Mouse (Mus musculus) liver, embryonic 16.5 days (tissue): ENCODE results near the gene Hist1h2an. TPM values are rescaled to one million over a fixed set of nuclear protein-coding genes. Genes with fewer than 3 reads are reported as not detected.
"Not testable (repeated sequence)": the region's sequence is repeated elsewhere in the genome, so short reads cannot be mapped to it uniquely, and the experiment has no call there.

Source experiments
- ATAC-seq: fragments of 200-750 bp; cut with Nextera tagmentation; 2 replicates; pipeline ENCODE4 v1.8.0; 2017; ENCODE audit warnings: low read depth, mild to moderate bottlenecking, moderate number of reproducible peaks, moderate library complexity
- H3K27ac ChIP-seq: fragments of 300-500 bp; sonication (generic); 2 replicates; pipeline ENCODE4 v1.5.1; 2014; ENCODE audit warnings: mild to moderate bottlenecking, low read length
- H3K27me3 ChIP-seq: fragments of 300-500 bp; sonication (generic); 2 replicates; pipeline ENCODE4 v1.6.1; 2014; ENCODE audit warnings: low read depth, low read length, mixed read lengths; ENCODE audit not compliant: control insufficient read depth, insufficient read depth
- H3K36me3 ChIP-seq: fragments of 300-500 bp; sonication (generic); 2 replicates; pipeline ENCODE4 v1.6.1; 2014; ENCODE audit warnings: mild to moderate bottlenecking; ENCODE audit not compliant: control insufficient read depth, insufficient read depth
- H3K4me1 ChIP-seq: fragments of 300-500 bp; sonication (generic); 2 replicates; pipeline ENCODE4 v1.6.1; 2014; ENCODE audit warnings: low read depth, low read length, mixed read lengths; ENCODE audit not compliant: control insufficient read depth
- H3K4me2 ChIP-seq: fragments of 300-500 bp; sonication (generic); 2 replicates; pipeline ENCODE4 v1.6.1; 2014; ENCODE audit warnings: low read depth, low read length, mixed read lengths
- H3K4me3 ChIP-seq: fragments of 300-500 bp; sonication (generic); 2 replicates; pipeline ENCODE4 v1.5.1; 2014; ENCODE audit warnings: low read depth, mild to moderate bottlenecking, low read length
- H3K9ac ChIP-seq: fragments of 300-500 bp; sonication (generic); 2 replicates; pipeline ENCODE4 v1.6.1; 2014; ENCODE audit warnings: low read depth, low read length
- H3K9me3 ChIP-seq: fragments of 300-500 bp; sonication (generic); replicated peaks from 2 replicates; pipeline ENCODE4 v1.6.1; 2016; ENCODE audit warnings: low read length; ENCODE audit not compliant: control insufficient read depth
- WGBS: fragments of 180-500 bp; shearing (Covaris S2); extraction: QIAGEN DNeasy Blood & Tissue Kit; methylation state at CpG from one replicate; pipeline ENCODE4 v1.1.7; 2014; ENCODE audit not compliant: insufficient replicate concordance; 5-methylcytosine and 5-hydroxymethylcytosine counted together
- polyA plus RNA-seq: library from polyadenylated mRNA; unstranded; fragments of >200 nt; fragmentation: Nextera tagmentation; extraction: Ambion mirVana; gene quantifications from 2 replicates; pipeline ENCODE4 v1.2.1, GENCODE M21; 2015

Hist1h2an gene
- polyA plus RNA-seq, 1 experiment from 2014 or later = 10.1 TPM

DNA sequence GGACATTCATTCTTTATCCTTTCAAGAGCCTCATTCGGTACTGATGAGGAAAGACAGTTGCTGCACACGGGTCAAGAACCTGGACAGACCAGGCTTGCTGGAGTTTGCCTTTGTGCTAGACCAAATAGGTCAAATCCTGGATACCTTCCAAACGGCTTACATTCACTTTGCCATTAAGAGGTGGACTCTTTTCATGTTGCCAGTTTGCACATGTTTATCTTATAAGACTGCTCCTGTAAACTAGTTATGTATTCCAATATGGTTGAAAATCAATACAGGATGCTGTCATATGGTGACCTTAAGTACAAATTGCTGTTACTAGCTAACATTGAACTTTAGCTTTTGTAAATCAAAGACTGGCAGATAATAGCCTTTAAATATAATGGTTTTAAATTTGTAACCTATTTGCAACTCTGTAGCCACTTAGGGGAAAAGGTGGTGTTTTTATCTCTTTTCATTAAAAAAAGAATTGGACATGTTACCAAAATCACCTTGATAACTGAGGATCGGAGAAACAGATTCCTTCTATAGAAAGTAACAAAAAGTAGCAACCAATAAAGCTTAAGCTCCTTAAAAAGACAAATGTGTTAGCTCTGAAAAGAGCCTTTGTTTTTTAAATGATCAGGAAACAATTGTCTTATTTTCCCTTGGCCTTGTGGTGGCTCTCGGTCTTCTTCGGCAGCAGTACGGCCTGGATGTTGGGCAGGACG, 674 bp downstream of the Hist1h2an start:
- Histone ChIP-seq H3K36me3 (no peaks in the 10 kb centered on the region), H3K9ac (peak overlapping the region; percentile 81), H3K4me2 (peak overlapping the region; percentile 77), H3K27me3 (no peaks in the 10 kb centered on the region), H3K4me1 (peaks cover 30% of the 10 kb centered on the region), H3K9me3 (no peaks in the 10 kb centered on the region), H3K4me3 (peak overlapping the region; percentile 60), H3K27ac (peak overlapping the region; percentile 97)
- WGBS = 6% methylated on average over 8 of the region's 8 CpGs
- ATAC-seq = no peak

DNA sequence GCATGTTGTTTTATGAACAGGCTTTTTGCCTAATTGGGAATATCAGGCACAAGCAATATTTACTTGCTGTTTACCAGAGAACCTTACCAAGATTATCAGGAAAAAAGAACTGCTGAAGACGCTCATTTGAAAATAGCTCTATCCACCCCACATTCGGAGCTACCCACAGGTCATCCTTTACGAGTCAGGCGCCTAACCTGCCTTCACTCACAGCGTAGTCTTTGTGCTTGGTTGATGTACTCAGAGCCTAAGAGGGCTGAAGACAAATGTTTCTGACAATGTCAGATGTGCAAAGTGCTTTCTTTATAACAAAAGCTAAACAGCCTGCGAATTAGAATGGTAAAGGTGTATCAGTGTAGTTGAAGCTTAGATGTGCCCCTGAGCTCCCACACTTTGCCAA, 2.7 kb downstream of the Hist1h2an start:
- Histone ChIP-seq H3K9ac (peak overlapping the region; percentile 73), H3K27me3 (no peaks in the 10 kb centered on the region), H3K4me2 (peak overlapping the region; percentile 82), H3K9me3 (no peaks in the 10 kb centered on the region), H3K36me3 (no peaks in the 10 kb centered on the region), H3K4me3 (peak overlapping the region; percentile 62), H3K27ac (peak overlapping the region; percentile 99), H3K4me1 (peaks cover 29% of the 10 kb centered on the region)
- 54% methylated on average over 6 of the region's 6 CpGs for WGBS
- ATAC-seq = no peak

DNA sequence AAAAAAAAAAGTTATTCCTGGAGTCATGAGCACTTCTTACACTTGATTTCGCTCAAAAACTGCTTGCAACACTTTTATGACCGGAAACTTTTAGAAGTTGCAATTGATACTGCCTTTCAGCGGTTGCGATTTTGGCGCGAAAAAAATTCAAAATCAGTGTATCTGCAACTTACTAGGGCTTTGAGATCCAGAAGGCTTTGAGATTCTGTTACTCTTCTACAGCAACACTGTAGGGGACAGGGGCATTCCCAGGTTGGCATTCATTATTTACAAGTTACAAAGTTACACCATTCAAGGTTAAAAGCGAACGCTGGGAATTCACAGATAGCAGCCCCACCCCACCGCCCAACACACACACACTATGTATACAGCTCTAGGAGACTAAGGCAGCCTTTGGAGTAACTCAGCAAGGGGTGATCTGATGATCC, 3.3 kb downstream of the Hist1h2an start:
- no peaks in the 10 kb centered on the region for H3K27me3 ChIP-seq
- peak overlapping the region; percentile 99 for H3K27ac ChIP-seq
- peak overlapping the region; percentile 73 for H3K9ac ChIP-seq
- WGBS = 2% methylated on average over 9 of the region's 9 CpGs
- ATAC-seq = no peak
- H3K4me3 ChIP-seq = peak overlapping the region; percentile 62
- no peaks in the 10 kb centered on the region for H3K36me3 ChIP-seq
- H3K9me3 ChIP-seq = no peaks in the 10 kb centered on the region
- H3K4me2 ChIP-seq = peak overlapping the region; percentile 82
- peaks cover 29% of the 10 kb centered on the region for H3K4me1 ChIP-seq

DNA sequence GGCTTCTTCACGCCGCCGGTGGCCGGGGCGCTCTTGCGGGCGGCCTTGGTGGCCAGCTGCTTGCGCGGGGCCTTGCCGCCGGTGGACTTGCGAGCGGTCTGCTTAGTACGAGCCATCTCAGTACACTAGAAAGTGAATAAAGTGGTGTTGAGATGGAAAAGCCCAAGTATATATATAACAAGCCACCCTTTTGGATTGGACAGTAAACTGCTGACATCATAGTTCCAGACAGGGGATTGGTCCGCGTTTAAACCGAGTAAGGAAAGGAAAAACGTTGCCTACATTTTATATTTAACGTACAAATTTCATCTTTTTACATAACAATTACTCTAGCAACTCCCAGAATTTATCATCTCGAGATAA, 3.8 kb downstream of the Hist1h2an start, which contains the start of gene Hist1h3i:
Gene Hist1h3i, minus strand, starts transcription at position 116 of the 363 bp plus-strand sequence.
- H3K9ac ChIP-seq = peak within 1 kb of the TSS; percentile 73
- no peaks in the 10 kb centered on the region for H3K27me3 ChIP-seq
- peak within 1 kb of the TSS; percentile 62 for H3K4me3 ChIP-seq
- no peaks in the 10 kb centered on the region for H3K36me3 ChIP-seq
- ATAC-seq = peak; percentile 49
- H3K4me1 ChIP-seq = peaks cover 27% of the 10 kb centered on the region
- under 1% methylated on average over 15 of the region's 20 CpGs for WGBS
- H3K4me2 ChIP-seq = peak within 1 kb of the TSS; percentile 82
- H3K27ac ChIP-seq = peak within 1 kb of the TSS; percentile 99
- H3K9me3 ChIP-seq = no peaks in the 10 kb centered on the region

DNA sequence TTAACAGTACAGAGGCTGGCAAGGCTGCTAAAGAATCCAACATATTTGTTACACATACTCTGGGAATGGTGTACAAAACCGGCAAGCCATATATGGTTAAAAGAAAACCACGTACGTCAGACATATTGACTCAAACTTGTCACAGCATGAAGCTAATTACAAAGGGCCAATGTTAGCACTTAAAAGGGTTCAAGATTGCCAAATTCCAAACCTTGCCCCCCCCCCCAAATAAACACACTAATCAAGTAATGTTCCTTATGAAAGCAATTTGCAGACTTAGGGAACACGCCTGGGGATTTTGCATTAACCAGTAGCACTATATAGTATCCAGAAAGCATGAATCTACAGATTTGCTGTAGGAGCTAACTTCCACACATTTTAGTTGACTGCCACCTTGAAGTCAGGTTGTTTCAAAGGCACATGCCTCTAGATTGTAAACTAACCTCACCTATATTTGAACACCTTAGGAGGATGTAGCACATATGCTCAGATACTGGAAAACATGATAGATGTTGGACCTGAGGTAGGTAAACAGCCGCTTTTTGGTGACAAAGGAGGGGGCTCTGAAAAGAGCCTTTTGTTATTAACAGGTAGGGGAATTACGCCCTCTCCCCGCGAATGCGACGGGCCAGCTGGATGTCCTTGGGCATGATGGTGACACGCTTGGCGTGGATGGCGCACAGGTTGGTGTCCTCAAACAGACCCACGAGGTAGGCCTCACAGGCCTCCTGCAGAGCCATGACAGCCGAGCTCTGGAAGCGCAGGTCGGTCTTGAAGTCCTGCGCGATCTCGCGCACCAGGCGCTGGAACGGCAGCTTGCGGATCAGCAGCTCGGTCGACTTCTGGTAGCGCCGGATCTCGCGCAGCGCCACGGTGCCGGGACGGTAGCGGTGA, 4.4 kb downstream of the Hist1h2an start:
- Histone ChIP-seq H3K9ac (peak overlapping the region; percentile 71), H3K4me3 (peak overlapping the region; percentile 62), H3K27ac (peak overlapping the region; percentile 99), H3K4me1 (peaks cover 23% of the 10 kb centered on the region), H3K4me2 (peak overlapping the region; percentile 82)
- WGBS = under 1% methylated on average over 15 of the region's 35 CpGs
- not testable (repeated sequence) for H3K36me3 ChIP-seq, H3K27me3 ChIP-seq, H3K9me3 ChIP-seq
- peak; percentile 1; the same call in 1 of the 2 replicates for ATAC-seq

DNA sequence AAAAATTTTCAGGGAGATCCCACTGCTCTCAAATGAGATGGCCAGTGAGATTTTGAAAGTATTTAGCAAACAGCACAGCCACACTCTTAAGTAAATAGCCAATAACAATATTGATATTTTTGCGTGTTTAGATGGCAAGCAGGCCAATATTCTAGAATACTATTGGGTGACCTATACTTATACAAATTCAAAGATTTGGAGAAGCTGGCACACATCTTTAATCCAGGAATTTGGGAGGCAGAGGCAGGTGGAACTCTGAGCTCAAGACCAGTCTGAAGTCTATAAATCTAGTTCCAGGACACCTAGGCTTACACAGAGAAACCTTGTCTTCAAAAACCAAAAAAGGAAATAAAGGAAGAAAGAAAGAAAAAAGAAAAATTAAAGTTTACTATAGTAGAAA, 5.4 kb downstream of the Hist1h2an start:
- H3K4me3 ChIP-seq = peak overlapping the region; percentile 44
- no peaks in the 10 kb centered on the region for H3K36me3 ChIP-seq
- H3K4me2 ChIP-seq = peak overlapping the region; percentile 72
- WGBS = 87% methylated on average over 1 of the region's 1 CpGs
- H3K27me3 ChIP-seq = no peaks in the 10 kb centered on the region
- peaks cover 32% of the 10 kb centered on the region for H3K4me1 ChIP-seq
- H3K9ac ChIP-seq = peak overlapping the region; percentile 34
- ATAC-seq = no peak
- H3K27ac ChIP-seq = peak overlapping the region; percentile 89
- H3K9me3 ChIP-seq = no peaks in the 10 kb centered on the region

DNA sequence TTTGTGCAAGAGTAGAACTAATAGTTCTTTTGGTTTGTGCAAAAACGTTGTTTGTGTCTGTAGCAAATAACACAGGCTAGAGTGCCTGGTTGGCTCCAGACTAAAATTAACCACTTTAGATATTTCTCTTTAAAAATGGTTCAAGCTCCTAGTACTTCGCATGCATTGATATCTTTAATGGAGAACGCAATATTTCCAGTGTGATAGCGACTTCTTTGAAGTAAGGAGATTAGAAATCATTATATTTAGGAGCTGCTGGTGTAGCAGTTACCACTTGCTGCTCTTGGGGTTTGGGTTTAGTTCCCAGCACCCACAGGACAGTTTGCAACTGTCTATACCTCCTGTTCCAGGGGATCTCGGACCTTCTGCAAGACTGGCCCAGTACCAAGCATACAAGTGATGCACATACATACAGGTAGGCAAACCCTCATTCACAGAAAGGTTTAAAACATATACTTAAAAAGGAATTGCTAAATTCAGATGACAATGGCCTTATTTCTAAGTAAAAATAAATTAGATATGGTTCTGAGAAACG, 5.9 kb downstream of the Hist1h2an start:
- peak overlapping the region; percentile 87 for H3K4me2 ChIP-seq
- no peaks in the 10 kb centered on the region for H3K27me3 ChIP-seq
- no peaks in the 10 kb centered on the region for H3K36me3 ChIP-seq
- ATAC-seq = no peak
- H3K4me1 ChIP-seq = peaks cover 37% of the 10 kb centered on the region
- H3K27ac ChIP-seq = peak overlapping the region; percentile 99
- peak overlapping the region; percentile 70 for H3K4me3 ChIP-seq
- no peaks in the 10 kb centered on the region for H3K9me3 ChIP-seq
- H3K9ac ChIP-seq = peak overlapping the region; percentile 86
- WGBS = 31% methylated on average over 6 of the region's 6 CpGs

DNA sequence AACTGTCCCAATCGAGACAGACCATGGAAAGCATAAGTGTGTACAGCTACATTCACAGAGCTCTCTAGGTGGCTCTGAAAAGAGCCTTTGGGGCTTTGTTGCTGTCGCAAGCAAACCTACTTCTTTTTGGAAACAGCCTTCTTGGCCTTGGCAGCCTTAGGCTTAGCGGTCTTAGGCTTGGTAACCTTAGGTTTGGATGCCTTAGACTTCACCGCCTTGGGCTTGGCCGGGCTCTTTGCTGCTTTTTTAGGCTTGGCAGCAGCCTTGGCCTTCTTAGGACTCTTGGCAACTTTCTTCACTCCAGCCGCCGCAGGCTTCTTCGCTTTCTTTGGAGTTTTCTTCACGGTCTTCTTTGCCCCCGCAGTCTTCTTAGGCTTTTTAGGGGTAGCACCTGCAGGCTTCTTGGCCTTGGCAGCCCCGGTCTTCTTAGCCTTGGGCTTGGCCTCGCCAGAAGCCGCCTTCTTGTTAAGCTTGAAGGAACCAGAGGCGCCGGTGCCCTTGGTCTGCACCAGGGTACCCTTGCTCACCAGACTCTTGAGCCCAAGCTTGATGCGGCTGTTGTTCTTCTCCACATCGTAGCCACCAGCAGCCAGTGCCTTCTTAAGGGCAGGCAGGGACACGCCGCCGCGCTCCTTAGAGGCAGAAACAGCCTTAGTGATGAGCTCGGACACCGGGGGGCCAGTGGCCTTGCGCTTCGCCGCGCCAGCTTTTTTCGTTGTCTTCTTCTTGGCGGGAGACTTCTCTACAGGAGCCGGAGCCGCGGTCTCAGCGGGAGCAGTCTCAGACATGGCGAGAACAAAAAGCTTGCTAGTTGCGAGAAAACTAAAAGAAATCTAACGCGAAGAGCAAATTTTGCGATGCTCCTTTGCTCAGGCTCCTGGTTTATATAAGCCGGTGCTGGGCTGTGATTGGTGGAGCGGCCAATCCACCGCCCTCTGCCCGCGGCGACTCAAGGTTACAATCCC, 7.0 kb downstream of the Hist1h2an start, which contains the start of gene Hist1h1b:
Gene Hist1h1b, minus strand, starts transcription at position 859 of the 965 bp plus-strand sequence.
- Histone ChIP-seq H3K4me2 (peak within 1 kb of the TSS; percentile 87), H3K27ac (peak within 1 kb of the TSS; percentile 99), H3K9me3 (no peaks in the 10 kb centered on the region), H3K9ac (peak within 1 kb of the TSS; percentile 86), H3K27me3 (no peaks in the 10 kb centered on the region), H3K4me1 (peaks cover 34% of the 10 kb centered on the region), H3K36me3 (no peaks in the 10 kb centered on the region), H3K4me3 (peak within 1 kb of the TSS; percentile 70)
- peak; percentile 51 for ATAC-seq
- WGBS = under 1% methylated on average over 44 of the region's 44 CpGs
